Mouse (Mus musculus) MEL (cell line): ENCODE results near the gene Rnf182. TPM values are rescaled to one million over a fixed set of nuclear protein-coding genes. Genes with fewer than 3 reads are reported as not detected.

ENCODE experiments used
- DNase-seq: peaks from one replicate; pipeline ENCODE4 v3.0.0; 2011; ENCODE audit warnings: low read depth, low spot score
- H3K27ac ChIP-seq: 2 replicates; pipeline ENCODE4 v1.5.1; 2012; ENCODE audit warnings: low read depth, mild to moderate bottlenecking, control low read depth, low read length, moderate library complexity; ENCODE audit not compliant: control insufficient read depth
- H3K27me3 ChIP-seq, 2 experiments: fragments of 150-350 bp in 1 of 2; sonication (generic) in 1 of 2; 2 replicates each; pipeline ENCODE4 v1.6.1; 2012; ENCODE audit warnings: low read length in 2 of 2, mild to moderate bottlenecking in 2 of 2, improper control_type of control experiment in 1 of 2, moderate library complexity in 1 of 2; ENCODE audit not compliant: insufficient read depth in 2 of 2, control insufficient read depth in 1 of 2
- H3K36me3 ChIP-seq, 2 experiments: 2 replicates each; pipeline ENCODE4 v1.6.1; 2012 to 2014; ENCODE audit warnings: low read length in 2 of 2, improper control_type of control experiment in 1 of 2, inconsistent platforms in 1 of 2, mild to moderate bottlenecking in 1 of 2; ENCODE audit not compliant: insufficient read depth in 2 of 2, control insufficient read depth in 1 of 2
- H3K4me1 ChIP-seq, 2 experiments: fragments of 150-350 bp in 1 of 2; sonication (generic) in 1 of 2; 2 replicates each; pipeline ENCODE4 v1.6.1; 2012; ENCODE audit warnings: low read length in 2 of 2, improper control_type of control experiment in 1 of 2, mild to moderate bottlenecking in 1 of 2; ENCODE audit not compliant: insufficient read depth in 2 of 2, control insufficient read depth in 1 of 2
- H3K4me3 ChIP-seq, 2 experiments: fragments of 150-350 bp in 1 of 2; sonication (generic) in 1 of 2; 2 replicates each; pipeline ENCODE4 v1.5.1; 2012; ENCODE audit warnings: low read depth in 2 of 2, low read length in 2 of 2, mild to moderate bottlenecking in 2 of 2, moderate library complexity in 2 of 2, control low read depth in 1 of 2, improper control_type of control experiment in 1 of 2; ENCODE audit not compliant: control insufficient read depth in 1 of 2, insufficient read depth in 1 of 2
- H3K79me2 ChIP-seq: 2 replicates; pipeline ENCODE4 v1.6.1; 2012; ENCODE audit warnings: mild to moderate bottlenecking, low read length, moderate library complexity; ENCODE audit not compliant: control insufficient read depth, poor library complexity, insufficient read depth
- H3K9ac ChIP-seq: 2 replicates; pipeline ENCODE4 v1.6.1; 2012; ENCODE audit warnings: low read depth, mild to moderate bottlenecking, control low read depth, low read length, moderate library complexity; ENCODE audit not compliant: control insufficient read depth, poor library complexity, severe bottlenecking
- H3K9me3 ChIP-seq: fragments of 150-350 bp; sonication (generic); replicated peaks from 2 replicates; pipeline ENCODE4 v1.6.1; 2012; ENCODE audit warnings: mild to moderate bottlenecking, low read length, improper control_type of control experiment, moderate library complexity; ENCODE audit not compliant: insufficient read depth
- CHD1 ChIP-seq: IDR thresholded peaks from 2 replicates; pipeline ENCODE4 v1.6.1; 2012; ENCODE audit warnings: low read depth, mild to moderate bottlenecking, inconsistent platforms, low read length, improper control_type of control experiment
- CHD2 ChIP-seq: IDR thresholded peaks from 2 replicates; pipeline ENCODE4 v1.6.1; 2011; ENCODE audit warnings: low read length, improper control_type of control experiment
- CTCF ChIP-seq, 3 experiments: IDR thresholded peaks in 2 of 3; conservative IDR thresholded peaks in 1 of 3; 2 replicates each; pipeline ENCODE4 v1.5.1; 2011 to 2012; ENCODE audit warnings: low read length in 3 of 3, low read depth in 2 of 3, mild to moderate bottlenecking in 2 of 3, improper control_type of control experiment in 1 of 3, inconsistent platforms in 1 of 3, mixed read lengths in 1 of 3, moderate library complexity in 1 of 3; ENCODE audit not compliant: control insufficient read depth in 1 of 3, insufficient read depth in 1 of 3, poor library complexity in 1 of 3, severe bottlenecking in 1 of 3
- MAX ChIP-seq: IDR thresholded peaks from 2 replicates; pipeline ENCODE4 v1.6.1; 2011; ENCODE audit warnings: low read length, improper control_type of control experiment
- MEF2A ChIP-seq: IDR thresholded peaks from 2 replicates; pipeline ENCODE4 v1.6.1; 2014; ENCODE audit warnings: low read depth, mild to moderate bottlenecking, inconsistent platforms, low read length, improper control_type of control experiment; ENCODE audit not compliant: poor library complexity, insufficient replicate concordance, severe bottlenecking; ENCODE audit errors: extremely low read depth
- MXI1 ChIP-seq: IDR thresholded peaks from 2 replicates; pipeline ENCODE4 v1.6.1; 2011; ENCODE audit warnings: mild to moderate bottlenecking, low read depth, low read length, improper control_type of control experiment
- MYB ChIP-seq: IDR thresholded peaks from 2 replicates; pipeline ENCODE4 v1.6.1; 2011; ENCODE audit warnings: mild to moderate bottlenecking, low read depth, low read length, improper control_type of control experiment
- MYC ChIP-seq: IDR thresholded peaks from 2 replicates; pipeline ENCODE4 v1.6.1; 2011; ENCODE audit warnings: low read depth, mild to moderate bottlenecking, low read length, improper control_type of control experiment, moderate library complexity
- NELFE ChIP-seq: IDR thresholded peaks from 2 replicates; pipeline ENCODE4 v1.6.1; 2011; ENCODE audit warnings: low read depth, low read length, improper control_type of control experiment
- POLR2A ChIP-seq, 2 experiments: IDR thresholded peaks; 2 replicates each; pipeline ENCODE4 v1.6.1; 2011 to 2012; ENCODE audit warnings: low read length in 2 of 2, mild to moderate bottlenecking in 2 of 2, control low read depth in 1 of 2, improper control_type of control experiment in 1 of 2, low read depth in 1 of 2, moderate library complexity in 1 of 2; ENCODE audit not compliant: control insufficient read depth in 1 of 2, insufficient read depth in 1 of 2, poor library complexity in 1 of 2
- POLR2AphosphoS5 ChIP-seq: IDR thresholded peaks from 2 replicates; pipeline ENCODE4 v1.6.1; 2012; ENCODE audit warnings: low read depth, borderline replicate concordance, mild to moderate bottlenecking, inconsistent platforms, low read length, moderate library complexity, mixed read lengths
- RAD21 ChIP-seq: IDR thresholded peaks from 2 replicates; pipeline ENCODE4 v1.6.1; 2011; ENCODE audit warnings: mild to moderate bottlenecking, low read depth, low read length, improper control_type of control experiment
- RCOR1 ChIP-seq: IDR thresholded peaks from 2 replicates; pipeline ENCODE4 v1.6.1; 2012; ENCODE audit warnings: low read depth, mild to moderate bottlenecking, inconsistent platforms, low read length, improper control_type of control experiment
- SIN3A ChIP-seq: IDR thresholded peaks from 2 replicates; pipeline ENCODE4 v1.6.1; 2012; ENCODE audit warnings: low read length, improper control_type of control experiment, inconsistent platforms
- SMC3 ChIP-seq: IDR thresholded peaks from 2 replicates; pipeline ENCODE4 v1.6.1; 2011; ENCODE audit warnings: low read depth, low read length, improper control_type of control experiment
- TAL1 ChIP-seq: IDR thresholded peaks from 2 replicates; pipeline ENCODE4 v1.6.1; 2012; ENCODE audit warnings: mild to moderate bottlenecking, inconsistent platforms, low read length, moderate library complexity, mixed read lengths
- TCF12 ChIP-seq: IDR thresholded peaks from 2 replicates; pipeline ENCODE4 v1.6.1; 2014; ENCODE audit warnings: low read depth, mild to moderate bottlenecking, inconsistent platforms, low read length, improper control_type of control experiment, moderate library complexity
- UBTF ChIP-seq: IDR thresholded peaks from 2 replicates; pipeline ENCODE4 v1.6.1; 2012; ENCODE audit warnings: low read depth, mild to moderate bottlenecking, inconsistent platforms, low read length, improper control_type of control experiment, moderate library complexity, borderline replicate concordance; ENCODE audit not compliant: insufficient read depth
- USF1 ChIP-seq: IDR thresholded peaks from 2 replicates; pipeline ENCODE4 v1.6.1; 2014; ENCODE audit warnings: low read depth, mild to moderate bottlenecking, inconsistent platforms, low read length, improper control_type of control experiment, moderate library complexity
- ZC3H11A ChIP-seq: IDR thresholded peaks from 2 replicates; pipeline ENCODE4 v1.6.1; 2012; ENCODE audit warnings: low read depth, mild to moderate bottlenecking, inconsistent platforms, low read length, improper control_type of control experiment
- ZMIZ1 ChIP-seq: IDR thresholded peaks from 2 replicates; pipeline ENCODE4 v1.6.1; 2012; ENCODE audit warnings: low read depth, mild to moderate bottlenecking, inconsistent platforms, low read length, improper control_type of control experiment, moderate library complexity
- polyA plus RNA-seq, 2 experiments: library from polyadenylated mRNA; stranded (reverse) in 1 of 2; unstranded in 1 of 2; fragments of >175 nt in 1 of 2; fragments of >200 nt in 1 of 2; gene quantifications; 2 replicates each; pipeline versions ENCODE4 v1.2.1 to v1.2.4; 2012; ENCODE audit warnings: low replicate concordance in 2 of 2, low read depth in 1 of 2; ENCODE audit not compliant: insufficient read length in 2 of 2, insufficient read depth in 1 of 2, missing spikeins in 1 of 2
- total RNA-seq: library from RNA; depleted of rRNA; stranded (reverse); fragments of 300-350 nt; gene quantifications from 2 replicates; pipeline ENCODE4 v1.2.3, GENCODE M21; 2012

Rnf182 gene
- total and polyA plus RNA-seq, 3 experiments: 0.04 TPM; not detected in 2

DNA sequence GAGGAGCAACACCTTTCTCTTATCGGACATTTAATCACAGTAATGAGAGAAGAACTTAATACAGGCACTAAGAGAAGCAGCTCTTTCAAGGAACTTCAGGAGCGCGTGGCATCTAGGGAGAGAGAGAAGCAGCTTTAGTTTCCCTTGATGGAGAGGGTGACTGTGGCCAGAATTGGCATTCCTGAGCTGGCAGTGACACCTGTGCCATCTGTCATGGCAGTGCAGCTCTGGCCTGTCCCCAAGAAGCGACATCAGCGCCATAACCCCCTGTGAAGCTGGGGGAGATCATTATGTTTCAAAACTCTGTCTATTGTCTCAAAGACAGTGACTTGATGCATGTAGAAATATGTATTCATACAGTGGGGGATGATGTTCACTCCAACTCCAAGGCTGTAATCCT is 40.1 kb upstream of the Rnf182 start:
- Histone ChIP-seq H3K9ac (no peak overlapping the region), H3K4me1 (no peaks in the 10 kb centered on the region), H3K27ac (no peak overlapping the region), H3K27me3 (no peaks in the 10 kb centered on the region; a peak in 1 of 4 replicates), H3K79me2 (no peaks in the 10 kb centered on the region), H3K4me3 (no peak overlapping the region), H3K9me3 (no peaks in the 10 kb centered on the region), H3K36me3 (no peaks in the 10 kb centered on the region)
- TF ChIP-seq POLR2A (IDR thresholded peaks at IDR 0.05; ENCODE audit: control insufficient read depth in 1 of 2, insufficient read depth in 1 of 2, low read depth in 1 of 2, low read length in 2 of 2, poor library complexity in 1 of 2) (no peak), CTCF (IDR thresholded peaks at IDR 0.05 in 2 of 3, conservative IDR thresholded peaks at IDR 0.05 in 1 of 3; ENCODE audit: control insufficient read depth in 1 of 3, insufficient read depth in 1 of 3, low read depth in 2 of 3, low read length in 3 of 3, poor library complexity in 1 of 3, severe bottlenecking in 1 of 3) (no peak), MEF2A (no peak), SIN3A (no peak), CHD1 (no peak), TCF12 (no peak), POLR2AphosphoS5 (no peak), UBTF (no peak), CHD2 (no peak), ZMIZ1 (no peak), MYC (no peak)
- no peak for DNase-seq

DNA sequence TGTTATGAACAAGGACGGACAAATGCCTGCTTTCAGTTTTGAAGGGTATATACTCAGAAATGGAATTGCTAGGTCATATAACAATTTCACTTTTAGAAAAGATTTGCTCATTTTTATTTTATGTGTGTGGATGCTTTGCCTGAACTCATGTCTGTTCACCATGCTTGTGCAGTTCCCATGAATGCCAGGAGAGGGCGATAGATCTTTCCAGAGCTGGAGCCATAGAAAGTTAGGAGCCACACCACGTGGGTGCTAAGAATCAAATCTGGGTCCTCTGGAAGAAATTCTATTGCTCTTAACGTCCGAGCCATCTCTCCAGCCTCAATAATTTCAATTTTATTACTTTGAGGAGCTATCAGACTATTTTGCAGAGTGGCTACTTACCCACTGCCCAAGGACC is 38.3 kb upstream of the Rnf182 start:
- no peaks in the 10 kb centered on the region for H3K9me3 ChIP-seq
- H3K27ac ChIP-seq: no peak overlapping the region
- TF ChIP-seq TAL1 (no peak), ZC3H11A (peak; percentile 24; the same call in 1 of the 2 replicates), ZMIZ1 (no peak), RAD21 (peak; percentile 32), USF1 (peak; percentile 65; the same call in 1 of the 2 replicates), MXI1 (no peak), NELFE (no peak), MAX (peak; percentile 66), MYB (no peak), MYC (peak; percentile 63; the same call in 1 of the 2 replicates), SMC3 (peak; percentile 57), CTCF (IDR thresholded peaks at IDR 0.05 in 2 of 3, conservative IDR thresholded peaks at IDR 0.05 in 1 of 3; ENCODE audit: control insufficient read depth in 1 of 3, insufficient read depth in 1 of 3, low read depth in 2 of 3, low read length in 3 of 3, poor library complexity in 1 of 3, severe bottlenecking in 1 of 3) (peak; percentile 54 to 85 (median 70)), RCOR1 (no peak)
- no peaks in the 10 kb centered on the region for H3K4me1 ChIP-seq
- H3K27me3 ChIP-seq: peaks cover under 1 to 2% of the 10 kb centered on the region in 2 experiments; a peak in 2 of 4 replicates
- H3K9ac ChIP-seq: no peak overlapping the region
- H3K79me2 ChIP-seq: no peaks in the 10 kb centered on the region
- no peak overlapping the region for H3K4me3 ChIP-seq
- peak; percentile 68 for DNase-seq
- H3K36me3 ChIP-seq: no peaks in the 10 kb centered on the region
